Mouse (Mus musculus) gastrocnemius, postnatal 4 days (tissue): ENCODE data around the gene Sgtb. TPM values are rescaled to one million over a fixed set of nuclear protein-coding genes. Genes with fewer than 3 reads are reported as not detected.

Experiments
- DNase-seq, 2 experiments: peaks; one replicate each; pipeline ENCODE4 v3.0.0; 2021 to 2022; ENCODE audit warnings: low spot score in 2 of 2, mixed read lengths in 2 of 2
- total RNA-seq, 2 experiments: library from RNA; stranded (reverse); gene quantifications; 2 replicates each; pipeline ENCODE4 v1.2.3; 2021

Gene Sgtb
- total RNA-seq, 2 experiments from 2014 or later = 3.3 to 3.5 TPM

DNA sequence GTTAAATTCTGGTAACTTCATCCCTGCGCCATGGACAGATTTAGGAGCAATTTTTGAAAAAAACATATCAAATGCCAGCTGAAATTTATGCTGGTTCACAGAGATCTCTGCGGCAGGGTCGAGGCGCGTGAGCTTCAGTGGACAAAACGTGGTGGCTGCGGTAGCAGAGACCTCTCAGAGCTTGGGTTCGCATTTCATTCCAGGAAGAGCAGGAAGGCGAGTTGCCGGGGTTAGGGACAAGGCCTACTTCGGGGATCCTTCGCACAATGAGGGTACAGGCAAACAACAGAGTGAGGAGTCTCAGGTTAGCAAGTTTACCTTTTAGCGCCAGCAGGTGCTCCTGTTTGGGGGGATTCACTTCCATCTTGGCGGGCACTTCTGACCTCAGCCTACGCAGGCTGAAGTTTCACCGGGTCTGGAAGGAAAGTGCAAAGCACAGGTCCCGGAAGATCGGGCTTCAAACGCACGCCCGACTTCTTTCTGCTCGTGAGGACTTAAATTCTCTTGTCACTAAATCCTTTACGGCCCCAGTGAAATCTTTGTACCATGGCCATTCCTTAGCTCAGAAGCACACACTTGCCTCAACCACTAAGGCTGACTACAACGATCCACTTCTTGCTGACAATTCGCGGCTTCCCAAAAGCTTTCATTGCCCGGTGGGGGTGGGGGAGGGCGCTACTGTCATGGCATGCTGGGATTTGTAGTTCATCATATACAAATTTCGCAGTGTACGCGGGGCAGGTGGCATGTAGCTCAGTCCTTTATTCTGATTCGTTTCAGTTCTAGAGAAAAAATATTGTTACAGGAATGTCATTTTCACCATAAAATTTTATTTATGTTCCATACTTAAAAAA lies 68.5 kb downstream of the Sgtb start, which contains the start of gene Trappc13:
Gene Trappc13, minus strand, starts transcription at position 674 of the 854 bp plus-strand sequence.
- peak; percentile 70 to 85 for DNase-seq

DNA sequence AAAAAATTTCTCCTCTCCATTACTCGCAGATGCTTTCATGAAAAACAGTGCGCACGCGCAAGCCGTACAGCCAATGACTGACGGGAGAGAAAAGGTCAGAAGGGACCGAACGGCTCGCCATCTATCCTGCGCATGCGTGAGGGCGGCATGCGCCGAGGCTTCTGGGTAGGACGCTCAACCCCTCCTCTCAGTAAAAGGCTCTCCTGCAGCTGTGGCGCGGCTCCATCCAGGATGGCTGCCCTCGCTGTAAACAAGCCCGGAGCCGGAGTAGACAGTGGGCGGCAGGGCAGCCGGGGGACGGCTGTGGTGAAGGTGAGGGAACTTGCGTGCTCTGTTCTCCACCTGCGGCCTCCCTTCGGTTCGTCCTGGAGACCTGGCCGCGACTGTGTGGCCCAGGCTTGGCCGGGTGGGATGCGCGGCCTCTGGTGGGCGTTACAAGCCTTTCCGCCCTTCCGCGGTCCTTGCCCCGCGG lies 69.1 kb downstream of the Sgtb start, which contains the start of gene Trim23:
Gene Trim23, plus strand, starts transcription at position 148 of the 472 bp plus-strand sequence.
- DNase-seq = peak; percentile 90 to 98

DNA sequence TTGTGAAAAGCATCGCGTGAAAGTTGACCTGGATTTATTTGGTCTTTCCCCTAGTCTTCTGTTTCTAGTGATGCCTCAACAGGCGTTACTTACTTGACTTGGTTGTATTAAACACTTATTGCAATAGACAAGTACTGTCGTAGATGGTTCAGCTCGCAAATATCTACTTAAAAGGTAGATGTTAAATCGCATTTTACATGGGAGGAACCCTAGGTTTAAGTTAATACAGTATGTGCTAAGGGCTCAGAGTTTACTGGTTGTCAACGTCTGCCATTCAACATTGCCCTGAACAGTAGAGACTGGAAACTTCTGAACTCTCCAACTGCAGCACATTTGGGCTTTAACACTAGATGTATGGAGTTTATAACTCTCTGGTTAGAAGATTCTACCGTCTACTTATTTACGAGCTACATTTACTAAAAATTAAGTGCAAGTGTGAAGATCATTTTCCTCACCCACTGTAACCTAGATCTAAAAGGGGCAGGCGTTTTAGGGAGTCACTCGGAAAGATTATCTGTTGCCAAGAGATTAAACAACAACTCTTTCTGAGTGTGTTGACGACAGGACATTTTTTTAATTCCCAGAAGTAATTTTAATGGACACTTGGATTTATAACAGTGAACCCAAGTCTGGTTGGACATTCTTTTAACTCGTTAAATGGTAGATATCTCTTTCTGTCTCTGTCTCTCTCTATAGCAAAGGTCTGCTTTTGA lies 69.8 kb downstream of the Sgtb start:
- no peak for DNase-seq

DNA sequence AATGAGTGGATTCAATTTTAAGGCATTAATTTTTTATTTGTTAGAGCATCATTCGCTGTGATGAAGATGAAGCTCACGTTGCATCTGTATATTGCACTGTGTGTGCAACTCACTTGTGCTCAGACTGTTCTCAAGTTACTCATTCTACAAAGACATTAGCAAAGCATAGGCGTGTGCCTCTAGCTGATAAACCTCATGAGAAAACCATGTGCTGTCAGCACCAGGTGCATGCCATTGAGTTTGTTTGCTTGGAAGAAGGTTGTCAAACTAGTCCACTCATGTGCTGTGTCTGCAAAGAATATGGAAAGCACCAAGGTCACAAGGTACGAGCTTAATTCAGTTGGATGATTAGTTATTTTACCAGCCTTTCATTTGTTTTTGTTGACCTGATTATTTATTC lies 77.8 kb downstream of the Sgtb start:
- DNase-seq = no peak

Other genes starting within 250 kb of the Sgtb start
- 10 to 100 TPM; 77.1 to 88.5 TPM for gene Erbin, start 189.2 kb upstream of the Sgtb start, total RNA-seq
- gene Nln, start 127 bp upstream of the Sgtb start, total RNA-seq = 10 to 100 TPM; 15.3 TPM
- 10 to 100 TPM; 35.1 to 39.7 TPM for gene Trappc13, start 68.7 kb downstream of the Sgtb start, total RNA-seq
- gene Trim23, start 69.1 kb downstream of the Sgtb start, total RNA-seq = 10 to 100 TPM; 19.7 to 23.0 TPM
- gene Cenpk, start 118.9 kb downstream of the Sgtb start, total RNA-seq = 10 to 100 TPM in 1 of 2 experiments, 1 to 10 TPM in 1; 6.5 to 10.2 TPM
- 10 to 100 TPM; 11.5 to 13.8 TPM for gene Ppwd1, start 119.1 kb downstream of the Sgtb start, total RNA-seq
- 1 to 10 TPM; 3.2 to 4.4 TPM for gene Adamts6, start 178.1 kb downstream of the Sgtb start, total RNA-seq